ENCODE assay signal across 17 mouse cellular contexts in the genomic region with DNA sequence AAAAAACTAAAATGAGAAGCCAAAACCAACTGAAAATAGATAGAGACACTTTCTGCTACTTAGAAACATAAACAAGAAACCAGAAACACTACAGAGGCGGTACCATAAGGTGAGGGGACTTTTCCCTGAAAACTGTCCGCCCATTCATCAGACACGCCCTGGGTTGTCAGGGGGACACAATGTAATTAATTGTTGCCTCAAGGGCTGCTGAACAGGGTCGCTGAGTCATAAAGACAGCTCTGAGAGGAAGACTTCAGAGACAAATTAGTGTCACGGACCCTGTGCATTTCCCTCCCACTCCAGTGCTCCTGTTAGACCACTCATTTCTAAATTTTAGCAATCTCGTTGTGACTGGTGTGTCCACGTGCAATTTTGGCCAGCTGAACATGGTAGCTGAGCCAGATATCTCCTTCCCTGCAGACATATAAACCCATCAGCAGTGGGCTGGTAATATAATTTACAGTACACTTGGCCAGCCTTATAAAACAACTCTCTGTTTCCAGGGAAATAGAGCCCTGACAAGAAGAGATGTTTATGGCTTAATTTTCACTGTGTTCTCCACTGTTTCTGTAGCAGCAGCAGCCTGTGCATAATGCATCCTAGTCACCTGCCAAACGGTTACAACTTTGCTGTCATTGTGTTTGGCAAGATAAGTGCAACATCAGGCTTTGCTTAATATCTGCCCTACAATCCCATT.
DNase-seq lines count a peak whose midpoint lies in the region; ATAC-seq and TF ChIP-seq lines count a peak whose summit lies in the region.
"Had no signal": no experiment of that assay in that cellular context is flagged by ENCODE, and none has a peak within 500 bp of the region (broad histone marks: within the 10 kb centered on the region; RNA-seq: fewer than 3 reads in every experiment).

No protein-coding gene starts in this region.

- intact Hi-C loops in gastrocnemius, adult 2 months (cut with DNase I), result no loop called here

- H3K27me3 ChIP-seq in kidney, embryonic 14.5 days (ENCODE audit: control insufficient read depth, insufficient read depth, low read length), result 0 out of 2 replicates have a peak, but pooled peaks cover 3% of the 10 kb centered on the region
- H3K27me3 ChIP-seq in neural tube, embryonic 15.5 days (replicated peaks), result no peaks in the 10 kb centered on the region
- H3K27me3 ChIP-seq: forebrain, embryonic 15.5 days had no signal

- TF ChIP-seq CTCF in gastrocnemius, adult 2 months (IDR thresholded peaks at IDR 0.05), result no peak

- H3K27ac ChIP-seq in kidney, embryonic 14.5 days (ENCODE audit: low read depth, low read length), result no peak overlapping the region
- H3K27ac ChIP-seq in neural tube, embryonic 15.5 days (replicated peaks), result 0 out of 2 replicates have a peak overlapping the region, but pooled peaks have one; percentile 54
- H3K27ac ChIP-seq in gastrocnemius, adult 2 months, result no peak overlapping the region
- H3K27ac ChIP-seq: forebrain, embryonic 15.5 days; macrophage had no signal

- no peaks in the 10 kb centered on the region for H3K9me3 ChIP-seq in kidney, embryonic 14.5 days (ENCODE audit: control insufficient read depth, low read length)
- H3K9me3 ChIP-seq in neural tube, embryonic 15.5 days (replicated peaks), result no peaks in the 10 kb centered on the region
- H3K9me3 ChIP-seq: forebrain, embryonic 15.5 days had no signal

- H3K36me3 ChIP-seq in kidney, embryonic 14.5 days (ENCODE audit: control insufficient read depth, insufficient read depth, low read length), result no peaks in the 10 kb centered on the region
- H3K36me3 ChIP-seq in neural tube, embryonic 15.5 days, result no peaks in the 10 kb centered on the region
- H3K36me3 ChIP-seq: forebrain, embryonic 15.5 days had no signal

- H3K4me3 ChIP-seq in kidney, embryonic 14.5 days (ENCODE audit: low read length), result no peak overlapping the region
- no peak overlapping the region for H3K4me3 ChIP-seq in neural tube, embryonic 15.5 days (replicated peaks)
- H3K4me3 ChIP-seq in gastrocnemius, adult 2 months, result no peak overlapping the region
- H3K4me3 ChIP-seq: forebrain, embryonic 15.5 days had no signal

- WGBS in kidney, embryonic 14.5 days, result 23% methylated on average over 8 of the region's 8 CpGs
- 18% methylated on average over 8 of the region's 8 CpGs for WGBS in neural tube, embryonic 15.5 days

- peak; percentile 94 for ATAC-seq in kidney, embryonic 14.5 days (ENCODE audit: low FRiP score, low TSS enrichment)
- peak; percentile 76 for ATAC-seq in neural tube, embryonic 15.5 days (ENCODE audit: low FRiP score)
- ATAC-seq: activated CD4-positive, CD25-positive, alpha-beta regulatory T cell, adult 4 months; CD4-positive, CD25-positive, alpha-beta regulatory T cell, adult 4 months; forebrain, embryonic 15.5 days; inflammation-experienced regulatory T-cells, adult 6 months had no signal

- DNase-seq in kidney, adult 18-20 months, result no peak
- peak; percentile 2 for DNase-seq in lung, postnatal 10 days
- no peak for DNase-seq in lung, postnatal 14 days
- peak; percentile 9 for DNase-seq in embryo, embryonic 11 days
- DNase-seq in gastrocnemius, adult 2 months, result no peak
- DNase-seq in cerebellum, postnatal 4 days (ENCODE audit: low spot score in 2 of 2), result no peak
- DNase-seq: gastrocnemius, postnatal 10 days; midbrain, embryonic 14.5 days; spleen, adult 18-20 months; thymus, postnatal 36 days had no signal

- H3K9ac ChIP-seq in kidney, embryonic 14.5 days (ENCODE audit: low read depth, low read length), result no peak overlapping the region
- no peak overlapping the region for H3K9ac ChIP-seq in neural tube, embryonic 15.5 days (replicated peaks)
- H3K9ac ChIP-seq: forebrain, embryonic 15.5 days had no signal

- no peak overlapping the region for H3K4me2 ChIP-seq in kidney, embryonic 14.5 days (replicated peaks; ENCODE audit: low read depth, low read length)
- H3K4me2 ChIP-seq in neural tube, embryonic 15.5 days, result no peak overlapping the region
- H3K4me2 ChIP-seq: forebrain, embryonic 15.5 days had no signal

- H3K4me1 ChIP-seq in kidney, embryonic 14.5 days (ENCODE audit: control insufficient read depth, insufficient read depth, low read length), result no peaks in the 10 kb centered on the region
- peaks cover 11% of the 10 kb centered on the region for H3K4me1 ChIP-seq in neural tube, embryonic 15.5 days
- H3K4me1 ChIP-seq: forebrain, embryonic 15.5 days had no signal

Comparison
In these comparisons a context has a peak if more than half of its experiments do, and no peak if none do; other contexts are left out.
1. DNase-seq: peak in lung, postnatal 10 days (single experiment) and embryo, embryonic 11 days (single experiment); none in kidney, adult 18-20 months (single experiment), lung, postnatal 14 days (single experiment), gastrocnemius, adult 2 months (single experiment) and cerebellum, postnatal 4 days (0 of 2).